Mouse (Mus musculus): ENCODE measurements around the gene Arhgef19. TPM values are rescaled to one million over a fixed set of nuclear protein-coding genes. Genes with fewer than 3 reads are reported as not detected.

The Arhgef19 gene
- polyA plus RNA-seq, 1 experiment, result not detected

- no peak for TF ChIP-seq GATA1 (IDR thresholded peaks at IDR 0.05; ENCODE audit: low read length)
Observed at GRCm38 (mm10) chr4:141246998-141247350, 7.7 kb downstream of the Arhgef19 start.

GRCm38 (mm10) chr4:141247776-141248613 lies 8.7 kb downstream of the Arhgef19 start:
- TF ChIP-seq GATA1 (IDR thresholded peaks at IDR 0.05; ENCODE audit: low read length), result no peak

- TF ChIP-seq GATA1 (IDR thresholded peaks at IDR 0.05; ENCODE audit: low read length), result no peak
Observed at GRCm38 (mm10) chr4:141248614-141248978, 9.3 kb downstream of the Arhgef19 start.

- no peak for TF ChIP-seq GATA1 (IDR thresholded peaks at IDR 0.05; ENCODE audit: low read length)
Observed at GRCm38 (mm10) chr4:141249383-141249782, 10.1 kb downstream of the Arhgef19 start.

- TF ChIP-seq GATA1 (IDR thresholded peaks at IDR 0.05; ENCODE audit: low read length), result no peak
Observed at GRCm38 (mm10) chr4:141251071-141251470, 11.8 kb downstream of the Arhgef19 start.

- no peak for TF ChIP-seq GATA1 (IDR thresholded peaks at IDR 0.05; ENCODE audit: low read length)
Observed at GRCm38 (mm10) chr4:141252641-141253040, 13.3 kb downstream of the Arhgef19 start.

- TF ChIP-seq GATA1 (IDR thresholded peaks at IDR 0.05; ENCODE audit: low read length), result no peak
Observed at GRCm38 (mm10) chr4:141254234-141254633, 14.9 kb downstream of the Arhgef19 start.

- no peak for TF ChIP-seq GATA1 (IDR thresholded peaks at IDR 0.05; ENCODE audit: low read length)
Observed at GRCm38 (mm10) chr4:141257440-141257839, 18.1 kb downstream of the Arhgef19 start.

GRCm38 (mm10) chr4:141259413-141259812 lies 20.1 kb downstream of the Arhgef19 start:
- TF ChIP-seq GATA1 (IDR thresholded peaks at IDR 0.05; ENCODE audit: low read length), result no peak

- no peak for TF ChIP-seq GATA1 (IDR thresholded peaks at IDR 0.05; ENCODE audit: low read length)
Observed at GRCm38 (mm10) chr4:141260007-141260723, 20.9 kb downstream of the Arhgef19 start.

- no peak for TF ChIP-seq GATA1 (IDR thresholded peaks at IDR 0.05; ENCODE audit: low read length)
Observed at GRCm38 (mm10) chr4:141262906-141263637, 23.8 kb downstream of the Arhgef19 start.

- no peak for TF ChIP-seq GATA1 (IDR thresholded peaks at IDR 0.05; ENCODE audit: low read length)
Observed at GRCm38 (mm10) chr4:141265979-141266637, 26.8 kb downstream of the Arhgef19 start.

GRCm38 (mm10) chr4:141267250-141267649 lies 28.0 kb downstream of the Arhgef19 start:
- no peak for TF ChIP-seq GATA1 (IDR thresholded peaks at IDR 0.05; ENCODE audit: low read length)

GRCm38 (mm10) chr4:141267837-141268236 lies 28.5 kb downstream of the Arhgef19 start:
- TF ChIP-seq GATA1 (IDR thresholded peaks at IDR 0.05; ENCODE audit: low read length), result no peak

- no peak for TF ChIP-seq GATA1 (IDR thresholded peaks at IDR 0.05; ENCODE audit: low read length)
Observed at GRCm38 (mm10) chr4:141268350-141268749, 29.1 kb downstream of the Arhgef19 start.

- TF ChIP-seq GATA1 (IDR thresholded peaks at IDR 0.05; ENCODE audit: low read length), result no peak
Observed at GRCm38 (mm10) chr4:141269080-141269479, 29.8 kb downstream of the Arhgef19 start.
